Mouse (Mus musculus): ENCODE measurements around the gene Dapk1. TPM values are rescaled to one million over a fixed set of nuclear protein-coding genes. Genes with fewer than 3 reads are reported as not detected.

Gene Dapk1
- total RNA-seq, 2 experiments from 2014 or later, result 4.1 to 4.7 TPM

GRCm38 (mm10) chr13:60690921-60691320, 89.2 kb downstream of the Dapk1 start:
- DNase-seq (ENCODE audit: low spot score), result no peak

- no peak for DNase-seq (ENCODE audit: low spot score)
Measured at GRCm38 (mm10) chr13:60691940-60692339, 90.2 kb downstream of the Dapk1 start.

GRCm38 (mm10) chr13:60695186-60695980, 93.6 kb downstream of the Dapk1 start:
- no peak for DNase-seq (ENCODE audit: low spot score)

- no peak for DNase-seq (ENCODE audit: low spot score)
Measured at GRCm38 (mm10) chr13:60696323-60696722, 94.6 kb downstream of the Dapk1 start.

- DNase-seq (ENCODE audit: low spot score), result no peak
Measured at GRCm38 (mm10) chr13:60696741-60697140, 95.0 kb downstream of the Dapk1 start.

- DNase-seq (ENCODE audit: low spot score), result no peak
Measured at GRCm38 (mm10) chr13:60698021-60698420, 96.3 kb downstream of the Dapk1 start.

GRCm38 (mm10) chr13:60701671-60702171, 100.0 kb downstream of the Dapk1 start:
- peak; percentile 67 for DNase-seq (ENCODE audit: low spot score)

GRCm38 (mm10) chr13:60707541-60708468, 106.1 kb downstream of the Dapk1 start:
- peak; percentile 39 for DNase-seq (ENCODE audit: low spot score)

GRCm38 (mm10) chr13:60709136-60709535, 107.4 kb downstream of the Dapk1 start:
- DNase-seq (ENCODE audit: low spot score), result no peak

GRCm38 (mm10) chr13:60710963-60711362, 109.2 kb downstream of the Dapk1 start:
- DNase-seq (ENCODE audit: low spot score), result no peak

GRCm38 (mm10) chr13:60713537-60713936, 111.8 kb downstream of the Dapk1 start:
- no peak for DNase-seq (ENCODE audit: low spot score)

- no peak for DNase-seq (ENCODE audit: low spot score)
Measured at GRCm38 (mm10) chr13:60716107-60716506, 114.4 kb downstream of the Dapk1 start.

- DNase-seq (ENCODE audit: low spot score), result no peak
Measured at GRCm38 (mm10) chr13:60717421-60717820, 115.7 kb downstream of the Dapk1 start.

- no peak for DNase-seq (ENCODE audit: low spot score)
Measured at GRCm38 (mm10) chr13:60719581-60719980, 117.8 kb downstream of the Dapk1 start.

- no peak for DNase-seq (ENCODE audit: low spot score)
Measured at GRCm38 (mm10) chr13:60722763-60723162, 121.0 kb downstream of the Dapk1 start.

GRCm38 (mm10) chr13:60728276-60729054, 126.7 kb downstream of the Dapk1 start:
- peak; percentile 16 for DNase-seq (ENCODE audit: low spot score)

- DNase-seq (ENCODE audit: low spot score), result no peak
Measured at GRCm38 (mm10) chr13:60729055-60729402, 127.3 kb downstream of the Dapk1 start.

GRCm38 (mm10) chr13:60730587-60730986, 128.8 kb downstream of the Dapk1 start:
- no peak for DNase-seq (ENCODE audit: low spot score)

- no peak for DNase-seq (ENCODE audit: low spot score)
Measured at GRCm38 (mm10) chr13:60731001-60731400, 129.3 kb downstream of the Dapk1 start.

- DNase-seq (ENCODE audit: low spot score), result no peak
Measured at GRCm38 (mm10) chr13:60735306-60735705, 133.6 kb downstream of the Dapk1 start.

GRCm38 (mm10) chr13:60736421-60737105, 134.8 kb downstream of the Dapk1 start:
- no peak for DNase-seq (ENCODE audit: low spot score)
